Mouse (Mus musculus) lung, embryonic 14.5 days (tissue): ENCODE measurements around the gene Ldhd. TPM values are rescaled to one million over a fixed set of nuclear protein-coding genes. Genes with fewer than 3 reads are reported as not detected.

Experiments
- ATAC-seq: fragments of 200-750 bp; cut with Nextera tagmentation; 2 replicates; pipeline ENCODE4 v1.8.0; 2017; ENCODE audit warnings: mild to moderate bottlenecking, moderate TSS enrichment, moderate library complexity; ENCODE audit not compliant: insufficient read depth
- DNase-seq: peaks from one replicate; pipeline ENCODE4 v3.0.0-alpha.2; 2015
- H3K27ac ChIP-seq: fragments of 300-500 bp; sonication (generic); 2 replicates; pipeline ENCODE4 v1.5.1; 2014; ENCODE audit warnings: low read depth, mild to moderate bottlenecking, moderate library complexity
- H3K27me3 ChIP-seq: fragments of 300-500 bp; sonication (generic); 2 replicates; pipeline ENCODE4 v1.6.1; 2014; ENCODE audit warnings: low read length, control low read depth; ENCODE audit not compliant: insufficient read depth
- H3K36me3 ChIP-seq: fragments of 300-500 bp; sonication (generic); 2 replicates; pipeline ENCODE4 v1.6.1; 2014; ENCODE audit warnings: control low read depth; ENCODE audit not compliant: insufficient read depth
- H3K4me1 ChIP-seq: fragments of 300-500 bp; sonication (generic); 2 replicates; pipeline ENCODE4 v1.6.1; 2014; ENCODE audit warnings: antibody characterized with exemption, control low read depth; ENCODE audit not compliant: insufficient read depth
- H3K4me2 ChIP-seq: fragments of 300-500 bp; sonication (generic); 2 replicates; pipeline ENCODE4 v1.6.1; 2014; ENCODE audit warnings: mild to moderate bottlenecking
- H3K4me3 ChIP-seq: fragments of 300-500 bp; sonication (generic); 2 replicates; pipeline ENCODE4 v1.5.1; 2014; ENCODE audit warnings: low read depth, low read length
- H3K9ac ChIP-seq: fragments of 300-500 bp; sonication (generic); 2 replicates; pipeline ENCODE4 v1.6.1; 2014
- H3K9me3 ChIP-seq: fragments of 300-500 bp; sonication (generic); 2 replicates; pipeline ENCODE4 v1.6.1; 2016; ENCODE audit warnings: low read depth, low read length, control low read depth
- CTCF ChIP-seq: IDR thresholded peaks from 2 replicates; pipeline ENCODE4 v1.5.1; 2016; ENCODE audit warnings: antibody characterized with exemption, low read depth
- WGBS: fragments of 180-500 bp; shearing (Covaris S2); extraction: QIAGEN DNeasy Blood & Tissue Kit; methylation state at CpG from one replicate; pipeline ENCODE4 v1.1.7; 2014; 5-methylcytosine and 5-hydroxymethylcytosine counted together
- polyA plus RNA-seq: library from polyadenylated mRNA; unstranded; fragments of >200 nt; fragmentation: Nextera tagmentation; extraction: Ambion mirVana; gene quantifications from 2 replicates; pipeline ENCODE4 v1.2.1, GENCODE M21; 2014

Gene Ldhd
- polyA plus RNA-seq, 1 experiment from 2014 or later = 0.30 TPM

GRCm38 (mm10) chr8:111584946-111585345 lies 45.2 kb downstream of the Ldhd start:
- Histone ChIP-seq H3K9ac (no peak overlapping the region), H3K27ac (no peak overlapping the region), H3K9me3 (no peaks in the 10 kb centered on the region), H3K4me3 (no peak overlapping the region), H3K4me2 (no peak overlapping the region), H3K27me3 (no peaks in the 10 kb centered on the region), H3K36me3 (no peaks in the 10 kb centered on the region), H3K4me1 (no peaks in the 10 kb centered on the region)
- 85% methylated on average over 3 of the region's 3 CpGs for whole genome bisulfite sequencing
- no peak for ATAC-seq
- TF ChIP-seq CTCF = no peak
- DNase-seq = no peak

GRCm38 (mm10) chr8:111582386-111582785 lies 47.8 kb downstream of the Ldhd start:
- WGBS = 51% methylated on average over 3 of the region's 3 CpGs
- Histone ChIP-seq H3K4me3 (no peak overlapping the region), H3K4me1 (no peaks in the 10 kb centered on the region), H3K36me3 (peaks cover 4% of the 10 kb centered on the region; the same call in 1 of the 2 replicates), H3K27ac (no peak overlapping the region), H3K9ac (no peak overlapping the region), H3K27me3 (no peaks in the 10 kb centered on the region), H3K9me3 (no peaks in the 10 kb centered on the region), H3K4me2 (no peak overlapping the region)
- DNase-seq (no peak), ATAC-seq (no peak)
- no peak for TF ChIP-seq CTCF

GRCm38 (mm10) chr8:111580306-111580705 lies 49.9 kb downstream of the Ldhd start:
- no peak for TF ChIP-seq CTCF
- Histone ChIP-seq H3K4me1 (no peaks in the 10 kb centered on the region), H3K27me3 (no peaks in the 10 kb centered on the region), H3K4me3 (no peak overlapping the region), H3K27ac (no peak overlapping the region), H3K4me2 (no peak overlapping the region), H3K36me3 (peaks cover 4% of the 10 kb centered on the region; the same call in 1 of the 2 replicates), H3K9me3 (no peaks in the 10 kb centered on the region), H3K9ac (no peak overlapping the region)
- no peak for DNase-seq
- 70% methylated on average over 3 of the region's 3 CpGs for WGBS
- ATAC-seq = no peak

- TF ChIP-seq CTCF = no peak
- no peak overlapping the region for H3K27ac ChIP-seq
- H3K27me3 ChIP-seq = no peaks in the 10 kb centered on the region
- 90% methylated on average over 1 of the region's 1 CpGs for WGBS
- no peaks in the 10 kb centered on the region for H3K9me3 ChIP-seq
- peaks cover 4% of the 10 kb centered on the region; the same call in 1 of the 2 replicates for H3K36me3 ChIP-seq
- no peak overlapping the region for H3K4me2 ChIP-seq
- H3K4me1 ChIP-seq = no peaks in the 10 kb centered on the region
- no peak for DNase-seq
- H3K4me3 ChIP-seq = no peak overlapping the region
- H3K9ac ChIP-seq = no peak overlapping the region
- no peak for ATAC-seq
These were observed 50.9 kb downstream of the Ldhd start for GRCm38 (mm10) chr8:111579318-111579717.

- Histone ChIP-seq H3K4me3 (no peak overlapping the region), H3K4me2 (no peak overlapping the region), H3K9me3 (no peaks in the 10 kb centered on the region), H3K36me3 (peaks cover 4% of the 10 kb centered on the region; the same call in 1 of the 2 replicates), H3K4me1 (no peaks in the 10 kb centered on the region), H3K9ac (no peak overlapping the region), H3K27me3 (no peaks in the 10 kb centered on the region), H3K27ac (no peak overlapping the region)
- DNase-seq = no peak
- ATAC-seq = no peak
- TF ChIP-seq CTCF = no peak
- 79% methylated on average over 9 of the region's 9 CpGs for WGBS
These were observed 52.2 kb downstream of the Ldhd start for GRCm38 (mm10) chr8:111577880-111578533.

GRCm38 (mm10) chr8:111576501-111576900 lies 53.7 kb downstream of the Ldhd start:
- Histone ChIP-seq H3K4me3 (no peak overlapping the region), H3K27me3 (no peaks in the 10 kb centered on the region), H3K27ac (no peak overlapping the region), H3K36me3 (peaks cover 4% of the 10 kb centered on the region; the same call in 1 of the 2 replicates), H3K4me2 (no peak overlapping the region), H3K9ac (no peak overlapping the region), H3K9me3 (no peaks in the 10 kb centered on the region), H3K4me1 (no peaks in the 10 kb centered on the region)
- no peak for TF ChIP-seq CTCF
- DNase-seq (no peak), ATAC-seq (no peak)

GRCm38 (mm10) chr8:111575492-111575891 lies 54.7 kb downstream of the Ldhd start:
- no peak for TF ChIP-seq CTCF
- no peak overlapping the region for H3K9ac ChIP-seq
- no peak overlapping the region for H3K4me2 ChIP-seq
- no peak overlapping the region for H3K27ac ChIP-seq
- ATAC-seq (no peak), DNase-seq (no peak)
- 92% methylated on average over 4 of the region's 4 CpGs for WGBS
- H3K36me3 ChIP-seq = peaks cover 4% of the 10 kb centered on the region; the same call in 1 of the 2 replicates
- H3K4me3 ChIP-seq = no peak overlapping the region
- H3K4me1 ChIP-seq = no peaks in the 10 kb centered on the region
- H3K9me3 ChIP-seq = no peaks in the 10 kb centered on the region
- no peaks in the 10 kb centered on the region for H3K27me3 ChIP-seq
